Mouse (Mus musculus) central nervous system, embryonic 18 days (tissue): ENCODE data around the gene Fgf7. TPM values are rescaled to one million over a fixed set of nuclear protein-coding genes. Genes with fewer than 3 reads are reported as not detected.

Experiments used
- polyA plus RNA-seq: library from polyadenylated mRNA; depleted of rRNA; stranded (reverse); fragments of >200 nt; gene quantifications from 2 replicates; pipeline ENCODE4 v1.2.3, GENCODE M21; 2012; rRNA removed

Fgf7 gene
- 1.6 and 2.9 TPM in 2 replicates for polyA plus RNA-seq

DNA sequence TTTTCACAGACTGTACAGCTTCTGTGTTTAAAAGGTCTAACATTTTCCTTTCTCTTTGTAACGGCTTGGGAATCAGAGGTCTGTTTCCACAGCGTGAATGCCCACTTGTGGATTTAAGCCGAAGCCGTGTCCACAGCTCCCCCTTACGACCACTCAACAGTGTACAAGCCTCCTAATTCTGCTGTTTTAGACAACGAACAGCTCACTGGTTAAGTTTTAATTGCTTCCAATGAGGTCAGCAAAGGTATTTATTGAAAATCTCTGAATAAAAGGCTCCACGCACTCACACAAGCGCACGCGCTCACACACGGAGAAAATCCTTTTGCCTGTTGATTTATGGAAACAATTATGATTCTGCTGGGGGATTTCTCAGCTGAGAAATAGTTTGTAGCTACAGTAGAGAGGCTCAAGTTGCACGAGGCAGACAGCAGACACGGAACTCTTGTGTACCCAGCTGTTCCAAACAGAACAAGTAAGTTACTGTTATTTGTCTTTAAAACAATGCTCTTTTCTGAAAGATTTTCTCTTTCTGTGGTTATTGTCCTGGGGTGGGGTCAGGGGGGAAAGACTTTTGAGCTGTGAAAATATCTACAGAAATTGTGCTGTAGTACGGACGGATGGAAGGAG, at the start of gene Fgf7:
TSS of gene Fgf7 (plus strand) at position 280 of the 627 bp plus-strand sequence.

Other genes with a start within 250 kb of the Fgf7 start
- gene Galk2, start 175.5 kb upstream of the Fgf7 start, polyA plus RNA-seq = 23.8 and 24.7 TPM in 2 replicates
- gene Cops2, start 175.5 kb upstream of the Fgf7 start, polyA plus RNA-seq = 62.5 and 70.4 TPM in 2 replicates
- gene Fam227b, start 117.3 kb downstream of the Fgf7 start, polyA plus RNA-seq = 0.03 and 0.05 TPM in 2 replicates
- gene Dtwd1, start 117.5 kb downstream of the Fgf7 start, polyA plus RNA-seq = 13.7 and 15.8 TPM in 2 replicates
- not detected in 2 replicates for gene Gm17555, start 180.4 kb downstream of the Fgf7 start, polyA plus RNA-seq